Mouse (Mus musculus) urinary bladder, adult 2 months (tissue): ENCODE data around the gene Alox5. TPM values are rescaled to one million over a fixed set of nuclear protein-coding genes. Genes with fewer than 3 reads are reported as not detected.
"Not testable (repeated sequence)": the region's sequence is repeated elsewhere in the genome, so short reads cannot be mapped to it uniquely, and the experiment has no call there.

Source experiments
- DNase-seq: peaks from one replicate; pipeline ENCODE4 v3.0.0; 2022; ENCODE audit warnings: low spot score
- polyA plus RNA-seq: library from polyadenylated mRNA; depleted of rRNA; stranded (reverse); fragments of >200 nt; gene quantifications from 2 replicates; pipeline ENCODE4 v1.2.3, GENCODE M21; 2012; rRNA removed

The Alox5 gene
- polyA plus RNA-seq, result 4.0 TPM in 2 replicates

- no peak for DNase-seq
These were observed at the start of gene Alox5 for GRCm38 (mm10) chr6:116460544-116461283. Gene Alox5, minus strand, starts transcription at chr6:116461178.

GRCm38 (mm10) chr6:116506302-116507003 is 45.5 kb upstream of the Alox5 start, which contains the start of gene Olfr212:
Gene Olfr212, plus strand, starts transcription at chr6:116506516.
- not testable (repeated sequence) for DNase-seq

- no peak for DNase-seq
These were observed 35.0 kb upstream of the Alox5 start for GRCm38 (mm10) chr6:116495960-116496359.

GRCm38 (mm10) chr6:116493742-116494141 is 32.8 kb upstream of the Alox5 start:
- no peak for DNase-seq

- DNase-seq, result no peak
These were observed 27.8 kb upstream of the Alox5 start, which contains the start of gene Olfr211 for GRCm38 (mm10) chr6:116488791-116489190. Gene Olfr211, plus strand, starts transcription at chr6:116489091.

GRCm38 (mm10) chr6:116486833-116487232 is 25.9 kb upstream of the Alox5 start:
- no peak for DNase-seq

- no peak for DNase-seq
These were observed 24.1 kb upstream of the Alox5 start for GRCm38 (mm10) chr6:116485081-116485480.

- no peak for DNase-seq
These were observed 7.1 kb upstream of the Alox5 start for GRCm38 (mm10) chr6:116468081-116468480.

GRCm38 (mm10) chr6:116459232-116459631 is 1.7 kb downstream of the Alox5 start:
- DNase-seq, result no peak

- no peak for DNase-seq
These were observed 2.2 kb downstream of the Alox5 start for GRCm38 (mm10) chr6:116458728-116459127.

GRCm38 (mm10) chr6:116456482-116456881 is 4.5 kb downstream of the Alox5 start:
- DNase-seq, result no peak

- DNase-seq, result no peak
These were observed 5.2 kb downstream of the Alox5 start for GRCm38 (mm10) chr6:116455781-116456180.

- DNase-seq, result no peak
These were observed 20.1 kb downstream of the Alox5 start for GRCm38 (mm10) chr6:116440849-116441248.

- no peak for DNase-seq
These were observed 20.5 kb downstream of the Alox5 start for GRCm38 (mm10) chr6:116440447-116440846.

- no peak for DNase-seq
These were observed 21.4 kb downstream of the Alox5 start for GRCm38 (mm10) chr6:116439531-116439930.

- DNase-seq, result no peak
These were observed 22.1 kb downstream of the Alox5 start for GRCm38 (mm10) chr6:116438864-116439263.

- no peak for DNase-seq
These were observed 32.7 kb downstream of the Alox5 start for GRCm38 (mm10) chr6:116428282-116428681.

- no peak for DNase-seq
These were observed 33.4 kb downstream of the Alox5 start for GRCm38 (mm10) chr6:116427552-116427951.

GRCm38 (mm10) chr6:116423664-116424063 is 37.3 kb downstream of the Alox5 start:
- no peak for DNase-seq

- no peak for DNase-seq
These were observed 38.0 kb downstream of the Alox5 start for GRCm38 (mm10) chr6:116422991-116423390.

- no peak for DNase-seq
These were observed 40.7 kb downstream of the Alox5 start for GRCm38 (mm10) chr6:116420271-116420670.

GRCm38 (mm10) chr6:116419699-116420098 is 41.3 kb downstream of the Alox5 start:
- no peak for DNase-seq

GRCm38 (mm10) chr6:116418487-116418886 is 42.5 kb downstream of the Alox5 start:
- DNase-seq, result no peak
